Mouse (Mus musculus) lung, embryonic 14.5 days (tissue): ENCODE results near the gene Sar1b. TPM values are rescaled to one million over a fixed set of nuclear protein-coding genes. Genes with fewer than 3 reads are reported as not detected.
A peak's percentile ranks its signal among the peaks of the same experiment; 100 is the strongest.

Source experiments
- ATAC-seq: fragments of 200-750 bp; cut with Nextera tagmentation; 2 replicates; pipeline ENCODE4 v1.8.0; 2017; ENCODE audit warnings: mild to moderate bottlenecking, moderate TSS enrichment, moderate library complexity; ENCODE audit not compliant: insufficient read depth
- DNase-seq: peaks from one replicate; pipeline ENCODE4 v3.0.0-alpha.2; 2015
- H3K27ac ChIP-seq: fragments of 300-500 bp; sonication (generic); 2 replicates; pipeline ENCODE4 v1.5.1; 2014; ENCODE audit warnings: low read depth, mild to moderate bottlenecking, moderate library complexity
- H3K27me3 ChIP-seq: fragments of 300-500 bp; sonication (generic); 2 replicates; pipeline ENCODE4 v1.6.1; 2014; ENCODE audit warnings: low read length, control low read depth; ENCODE audit not compliant: insufficient read depth
- H3K36me3 ChIP-seq: fragments of 300-500 bp; sonication (generic); 2 replicates; pipeline ENCODE4 v1.6.1; 2014; ENCODE audit warnings: control low read depth; ENCODE audit not compliant: insufficient read depth
- H3K4me1 ChIP-seq: fragments of 300-500 bp; sonication (generic); 2 replicates; pipeline ENCODE4 v1.6.1; 2014; ENCODE audit warnings: antibody characterized with exemption, control low read depth; ENCODE audit not compliant: insufficient read depth
- H3K4me2 ChIP-seq: fragments of 300-500 bp; sonication (generic); 2 replicates; pipeline ENCODE4 v1.6.1; 2014; ENCODE audit warnings: mild to moderate bottlenecking
- H3K4me3 ChIP-seq: fragments of 300-500 bp; sonication (generic); 2 replicates; pipeline ENCODE4 v1.5.1; 2014; ENCODE audit warnings: low read depth, low read length
- H3K9ac ChIP-seq: fragments of 300-500 bp; sonication (generic); 2 replicates; pipeline ENCODE4 v1.6.1; 2014
- H3K9me3 ChIP-seq: fragments of 300-500 bp; sonication (generic); 2 replicates; pipeline ENCODE4 v1.6.1; 2016; ENCODE audit warnings: low read depth, low read length, control low read depth
- CTCF ChIP-seq: IDR thresholded peaks from 2 replicates; pipeline ENCODE4 v1.5.1; 2016; ENCODE audit warnings: antibody characterized with exemption, low read depth
- WGBS: fragments of 180-500 bp; shearing (Covaris S2); extraction: QIAGEN DNeasy Blood & Tissue Kit; methylation state at CpG from one replicate; pipeline ENCODE4 v1.1.7; 2014; 5-methylcytosine and 5-hydroxymethylcytosine counted together
- polyA plus RNA-seq: library from polyadenylated mRNA; unstranded; fragments of >200 nt; fragmentation: Nextera tagmentation; extraction: Ambion mirVana; gene quantifications from 2 replicates; pipeline ENCODE4 v1.2.1, GENCODE M21; 2014

Sar1b gene
- polyA plus RNA-seq, 1 experiment from 2014 or later = 105 TPM

DNA sequence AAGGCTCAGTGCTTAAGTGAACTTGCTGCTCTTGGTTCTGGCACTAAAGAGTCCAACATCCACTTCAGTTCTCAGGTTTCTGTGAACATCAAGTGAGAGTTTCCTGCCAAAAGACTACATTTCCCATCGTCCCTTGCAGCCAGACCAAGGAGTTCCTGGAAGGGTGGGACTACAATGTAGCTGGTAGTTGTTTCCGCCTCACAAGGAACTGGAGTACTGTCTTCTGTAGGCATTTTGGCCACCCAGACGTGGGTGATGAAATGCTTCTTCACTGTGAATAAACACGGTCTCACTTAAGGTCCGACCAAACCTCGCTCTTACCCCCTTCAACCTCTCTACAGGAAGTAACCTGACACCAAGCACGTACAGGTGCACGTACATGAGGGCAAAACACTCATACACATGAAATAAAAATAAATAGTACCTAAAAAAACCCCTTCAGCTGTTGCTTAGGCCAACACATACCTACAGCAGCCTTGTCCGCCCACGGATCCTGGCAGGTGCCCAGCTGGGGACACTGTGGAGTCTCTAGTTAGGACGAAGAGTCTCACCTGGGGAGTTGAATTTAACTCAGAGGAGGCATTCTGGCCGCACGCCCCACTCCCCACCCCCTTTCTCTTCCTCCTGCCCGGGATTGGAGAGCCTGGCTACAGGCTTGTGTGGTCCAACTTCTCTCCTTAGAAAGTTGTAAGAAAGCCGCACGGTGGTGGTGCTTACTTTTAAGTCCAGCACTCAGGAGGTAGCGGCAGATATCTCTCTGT lies 41.9 kb downstream of the Sar1b start:
- Histone ChIP-seq H3K36me3 (no peaks in the 10 kb centered on the region), H3K9me3 (no peaks in the 10 kb centered on the region), H3K4me1 (no peaks in the 10 kb centered on the region; the same call in 1 of the 2 replicates), H3K4me3 (peak overlapping the region; percentile 47), H3K9ac (peak overlapping the region; percentile 42), H3K27ac (peak overlapping the region; percentile 50), H3K27me3 (no peaks in the 10 kb centered on the region), H3K4me2 (peak overlapping the region; percentile 72)
- no peak for TF ChIP-seq CTCF
- ATAC-seq = peak; percentile 74
- 12% methylated on average over 17 of the region's 17 CpGs for WGBS
- DNase-seq = peak; percentile 91

- peak; percentile 1; the same call in 1 of the 2 replicates for TF ChIP-seq CTCF
- DNase-seq = no peak
- 0 out of 2 replicates have a peak overlapping the region, but pooled peaks have one; percentile 3 for H3K27ac ChIP-seq
- H3K27me3 ChIP-seq = no peaks in the 10 kb centered on the region
- no peak overlapping the region for H3K4me3 ChIP-seq
- H3K4me2 ChIP-seq = no peak overlapping the region
- H3K36me3 ChIP-seq = no peaks in the 10 kb centered on the region
- 34% methylated on average over 13 of the region's 13 CpGs for WGBS
- no peaks in the 10 kb centered on the region for H3K9me3 ChIP-seq
- H3K9ac ChIP-seq = no peak overlapping the region
- ATAC-seq = no peak
- no peaks in the 10 kb centered on the region; the same call in 1 of the 2 replicates for H3K4me1 ChIP-seq
Measured at GRCm38 (mm10) chr11:51807108-51807879, 43.8 kb downstream of the Sar1b start.

GRCm38 (mm10) chr11:51809632-51810224 lies 46.2 kb downstream of the Sar1b start:
- no peaks in the 10 kb centered on the region; the same call in 1 of the 2 replicates for H3K4me1 ChIP-seq
- no peak overlapping the region for H3K4me3 ChIP-seq
- no peaks in the 10 kb centered on the region for H3K27me3 ChIP-seq
- H3K9ac ChIP-seq = no peak overlapping the region
- peak; percentile 78 for DNase-seq
- H3K9me3 ChIP-seq = no peaks in the 10 kb centered on the region
- H3K36me3 ChIP-seq = no peaks in the 10 kb centered on the region
- H3K27ac ChIP-seq = no peak overlapping the region
- TF ChIP-seq CTCF = peak; percentile 13; the same call in 1 of the 2 replicates
- no peak overlapping the region for H3K4me2 ChIP-seq
- ATAC-seq = no peak
- WGBS = 49% methylated on average over 6 of the region's 6 CpGs

GRCm38 (mm10) chr11:51811230-51811629 lies 47.7 kb downstream of the Sar1b start:
- H3K36me3 ChIP-seq = peaks cover 10% of the 10 kb centered on the region
- no peaks in the 10 kb centered on the region for H3K9me3 ChIP-seq
- no peak overlapping the region for H3K9ac ChIP-seq
- peak; percentile 48 for TF ChIP-seq CTCF
- ATAC-seq (no peak), DNase-seq (no peak)
- no peaks in the 10 kb centered on the region for H3K27me3 ChIP-seq
- 86% methylated on average over 4 of the region's 4 CpGs for WGBS
- no peak overlapping the region for H3K4me2 ChIP-seq
- no peaks in the 10 kb centered on the region for H3K4me1 ChIP-seq
- H3K27ac ChIP-seq = no peak overlapping the region
- H3K4me3 ChIP-seq = no peak overlapping the region

DNA sequence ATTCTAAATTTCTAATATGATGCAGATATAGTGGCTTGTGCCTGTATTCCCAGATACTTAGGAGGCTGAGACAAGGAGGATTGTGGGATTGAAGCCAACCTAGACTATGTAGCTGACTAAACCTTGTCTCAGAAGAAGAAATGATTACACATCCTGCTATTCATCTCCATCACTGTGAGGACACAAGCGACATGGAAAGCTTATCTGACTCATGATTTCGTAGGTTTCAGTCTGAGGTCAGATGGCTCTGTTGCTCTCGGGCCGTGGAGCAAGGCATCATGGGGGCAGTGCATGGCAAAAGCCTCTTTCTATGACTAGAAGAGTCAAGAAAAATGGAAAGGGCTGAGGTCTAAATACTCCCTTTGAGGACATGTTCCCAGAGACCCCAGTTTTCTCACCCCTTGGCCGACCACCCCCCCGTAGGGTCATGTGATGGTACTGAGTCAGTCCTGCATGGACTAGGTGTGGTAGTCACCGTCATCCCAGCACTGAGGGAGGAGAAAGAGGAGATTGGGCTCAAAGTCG lies 48.6 kb downstream of the Sar1b start:
- WGBS = 88% methylated on average over 8 of the region's 8 CpGs
- Histone ChIP-seq H3K4me1 (no peaks in the 10 kb centered on the region), H3K9me3 (no peaks in the 10 kb centered on the region), H3K4me3 (no peak overlapping the region), H3K4me2 (no peak overlapping the region), H3K27me3 (no peaks in the 10 kb centered on the region), H3K9ac (no peak overlapping the region), H3K36me3 (peaks cover 18% of the 10 kb centered on the region), H3K27ac (no peak overlapping the region)
- no peak for ATAC-seq
- DNase-seq = no peak
- no peak for TF ChIP-seq CTCF

- Histone ChIP-seq H3K4me2 (no peak overlapping the region), H3K9ac (no peak overlapping the region), H3K9me3 (no peaks in the 10 kb centered on the region), H3K4me1 (no peaks in the 10 kb centered on the region), H3K36me3 (peaks cover 25% of the 10 kb centered on the region), H3K4me3 (no peak overlapping the region), H3K27ac (no peak overlapping the region), H3K27me3 (no peaks in the 10 kb centered on the region)
- WGBS = 29% methylated on average over 6 of the region's 6 CpGs
- no peak; the same call in 1 of the 2 replicates for ATAC-seq
- TF ChIP-seq CTCF = peak; percentile 98
- peak; percentile 95 for DNase-seq
Measured at GRCm38 (mm10) chr11:51817756-51818155, 54.3 kb downstream of the Sar1b start.

GRCm38 (mm10) chr11:51818837-51819236 lies 55.4 kb downstream of the Sar1b start:
- no peak for TF ChIP-seq CTCF
- Histone ChIP-seq H3K9me3 (no peaks in the 10 kb centered on the region), H3K4me2 (no peak overlapping the region), H3K27me3 (no peaks in the 10 kb centered on the region), H3K36me3 (peaks cover 25% of the 10 kb centered on the region), H3K4me1 (no peaks in the 10 kb centered on the region), H3K4me3 (no peak overlapping the region), H3K27ac (no peak overlapping the region), H3K9ac (no peak overlapping the region)
- ATAC-seq = no peak
- DNase-seq = no peak
- 86% methylated on average over 4 of the region's 4 CpGs for WGBS
